ENCODE assay signal across 8 mouse cellular contexts in genomic region chr5:21866311-21866712, GRCm38 (mm10). TPM values are rescaled to one million over a fixed set of nuclear protein-coding genes. Genes with fewer than 3 reads are reported as not detected.
A peak's percentile ranks its signal among the peaks of the same experiment; 100 is the strongest.
DNase-seq lines count a peak whose midpoint lies in the region; ATAC-seq and TF ChIP-seq lines count a peak whose summit lies in the region.

No protein-coding gene starts in this region.

- intact Hi-C loops in left cerebral cortex, postnatal 14 days (cut with DNase I) = no loop called here

- no peak for TF ChIP-seq EP300 in heart, postnatal 0 days (IDR thresholded peaks at IDR 0.05; ENCODE audit: low read depth)

- H3K36me3 ChIP-seq in heart, postnatal 0 days (replicated peaks; ENCODE audit: control insufficient read depth, insufficient read depth, low read length) = no peaks in the 10 kb centered on the region
- H3K36me3 ChIP-seq in neural tube, embryonic 14.5 days (ENCODE audit: control insufficient read depth, insufficient read depth, low read length) = no peaks in the 10 kb centered on the region

- TF ChIP-seq CTCF in heart, postnatal 0 days (IDR thresholded peaks at IDR 0.05; ENCODE audit: low read depth) = no peak

- no peak overlapping the region for H3K9ac ChIP-seq in heart, postnatal 0 days (replicated peaks; ENCODE audit: low read depth, low read length)
- no peak overlapping the region for H3K9ac ChIP-seq in neural tube, embryonic 14.5 days (replicated peaks; ENCODE audit: low read depth, low read length)

- H3K27ac ChIP-seq in heart, postnatal 0 days (ENCODE audit: low read depth) = no peak overlapping the region
- no peak overlapping the region for H3K27ac ChIP-seq in neural tube, embryonic 14.5 days (ENCODE audit: low read depth, low read length)

- ATAC-seq in heart, postnatal 0 days (ENCODE audit: insufficient read depth, low read depth) = no peak
- ATAC-seq in neural tube, embryonic 14.5 days (ENCODE audit: low read depth) = peak; percentile 87
- ATAC-seq in erythroid progenitor cell, adult 5-6 weeks (replicated peaks; ENCODE audit: low FRiP score, poor library complexity, severe bottlenecking) = no peak
- no peak for ATAC-seq in megakaryocyte, adult 5-6 weeks (ENCODE audit: poor library complexity, severe bottlenecking)

- peaks cover 6% of the 10 kb centered on the region; the same call in 1 of the 2 replicates for H3K27me3 ChIP-seq in heart, postnatal 0 days (ENCODE audit: control insufficient read depth, insufficient read depth, low read length)
- H3K27me3 ChIP-seq in neural tube, embryonic 14.5 days (ENCODE audit: control insufficient read depth, insufficient read depth, low read length) = no peaks in the 10 kb centered on the region

- H3K9me3 ChIP-seq in heart, postnatal 0 days (replicated peaks; ENCODE audit: control insufficient read depth, low read length) = no peaks in the 10 kb centered on the region
- H3K9me3 ChIP-seq in neural tube, embryonic 14.5 days (ENCODE audit: control insufficient read depth, low read length) = no peaks in the 10 kb centered on the region

- H3K4me2 ChIP-seq in heart, postnatal 0 days (ENCODE audit: low read depth, low read length) = peak overlapping the region; percentile 54
- H3K4me2 ChIP-seq in neural tube, embryonic 14.5 days (ENCODE audit: low read depth, low read length) = peak overlapping the region; percentile 45

- H3K4me3 ChIP-seq in heart, postnatal 0 days (ENCODE audit: low read depth, low read length) = no peak overlapping the region
- H3K4me3 ChIP-seq in neural tube, embryonic 14.5 days (ENCODE audit: low read depth, low read length) = no peak overlapping the region

- H3K4me1 ChIP-seq in heart, postnatal 0 days (ENCODE audit: control insufficient read depth, insufficient read depth) = peaks cover 4% of the 10 kb centered on the region; the same call in 1 of the 2 replicates
- peaks cover 4% of the 10 kb centered on the region; the same call in 1 of the 2 replicates for H3K4me1 ChIP-seq in neural tube, embryonic 14.5 days (ENCODE audit: control insufficient read depth, insufficient read depth, low read length)

- DNase-seq in heart, postnatal 0 days (ENCODE audit: low spot score) = no peak
- no peak for DNase-seq in heart, postnatal 4 days
- DNase-seq in cerebellum, adult 9-11 months = peak; percentile 27
- peak; percentile 9 to 30 for DNase-seq in frontal cortex, postnatal 36 days (ENCODE audit: low spot score in 2 of 2)
- peak; percentile 18 to 48 for DNase-seq in left cerebral cortex, postnatal 14 days (ENCODE audit: low spot score in 2 of 2)

- WGBS in heart, postnatal 0 days = 18% methylated on average over 6 of the region's 6 CpGs
- 9% methylated on average over 6 of the region's 6 CpGs for WGBS in neural tube, embryonic 14.5 days

RNA-seq across cellular contexts. Expression of gene Slc26a5, which starts 0.9 kb away (rescaled TPM):
- not detected in 2 replicates for total RNA-seq in heart, postnatal 0 days (2014; rRNA removed; ENCODE audit: low replicate concordance)
- not detected in 2 replicates for polyA plus RNA-seq in heart, postnatal 0 days (2015; fragmentation: Nextera tagmentation; extraction: Ambion mirVana)
- not detected for total RNA-seq in heart, postnatal 4 days (2021)
- under 1 TPM in 1 of 2 experiments, not detected in 1; 0.70 TPM for total RNA-seq in left cerebral cortex, postnatal 14 days (2021)
- polyA plus RNA-seq in neural tube, embryonic 14.5 days (2014; fragmentation: Nextera tagmentation; extraction: Ambion mirVana) = 0.12 TPM in 1 of 2 replicates, not detected in the other
- not detected in 2 replicates for total RNA-seq in erythroid progenitor cell, adult 5-6 weeks (2015; ENCODE audit: low replicate concordance)
- total RNA-seq in erythroid progenitor cell, adult 5-6 weeks (2017; ENCODE audit: low replicate concordance) = not detected in 2 replicates
- not detected in 2 replicates for total RNA-seq in megakaryocyte, adult 5-6 weeks (2015)
- not detected in 2 replicates for total RNA-seq in megakaryocyte, adult 5-6 weeks (2017)

Comparison
In these comparisons a context has a peak if more than half of its experiments do, and no peak if none do; other contexts are left out.
1. DNase-seq: peak in cerebellum, adult 9-11 months (single experiment), frontal cortex, postnatal 36 days (2 of 2) and left cerebral cortex, postnatal 14 days (2 of 2); none in heart, postnatal 0 days (single experiment) and heart, postnatal 4 days (single experiment).